Mouse (Mus musculus) megakaryocyte-erythroid progenitor cell, adult 5-6 weeks (primary cell): Measurements from ENCODE around the gene Gm11983. TPM values are rescaled to one million over a fixed set of nuclear protein-coding genes. Genes with fewer than 3 reads are reported as not detected.
"Not testable (repeated sequence)": the region's sequence is repeated elsewhere in the genome, so short reads cannot be mapped to it uniquely, and the experiment has no call there.

Source experiments
- ATAC-seq: replicated peaks from 2 replicates; pipeline ENCODE4 v1.8.0; 2016; ENCODE audit warnings: mild to moderate bottlenecking, inconsistent platforms; ENCODE audit not compliant: severe bottlenecking, poor library complexity, low FRiP score, low TSS enrichment
- total RNA-seq, 2 experiments: library from RNA; stranded (forward) in 1 of 2; stranded (reverse) in 1 of 2; fragments of 200-1000, 215-1000 nt in 1 of 2; fragments of >200 nt in 1 of 2; fragmentation: Nextera tagmentation in 1 of 2; gene quantifications; 2 replicates each; pipeline ENCODE4 v1.2.3; 2014 to 2017

The Gm11983 gene
- total RNA-seq, 2 experiments from 2014 or later = not detected

DNA sequence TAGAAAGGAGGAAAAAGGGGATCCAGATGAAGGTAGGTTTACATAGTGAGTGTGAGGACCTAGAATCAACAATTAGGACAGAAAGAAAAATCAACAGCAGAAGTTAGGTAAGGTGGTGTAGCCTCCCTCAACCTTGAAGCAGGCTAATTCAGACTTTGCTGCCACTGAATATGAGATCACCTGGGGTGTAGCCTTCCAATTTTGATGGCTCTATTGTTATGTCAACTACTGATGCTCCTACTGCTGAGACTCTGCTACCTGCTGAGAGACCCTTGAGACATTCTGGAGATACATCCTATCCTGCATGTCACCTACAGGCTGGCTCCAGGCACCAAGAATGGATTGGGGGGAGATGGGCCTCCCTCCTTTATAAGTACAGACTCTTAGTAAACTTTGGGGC lies 34.6 kb downstream of the Gm11983 start:
- not testable (repeated sequence) for ATAC-seq

DNA sequence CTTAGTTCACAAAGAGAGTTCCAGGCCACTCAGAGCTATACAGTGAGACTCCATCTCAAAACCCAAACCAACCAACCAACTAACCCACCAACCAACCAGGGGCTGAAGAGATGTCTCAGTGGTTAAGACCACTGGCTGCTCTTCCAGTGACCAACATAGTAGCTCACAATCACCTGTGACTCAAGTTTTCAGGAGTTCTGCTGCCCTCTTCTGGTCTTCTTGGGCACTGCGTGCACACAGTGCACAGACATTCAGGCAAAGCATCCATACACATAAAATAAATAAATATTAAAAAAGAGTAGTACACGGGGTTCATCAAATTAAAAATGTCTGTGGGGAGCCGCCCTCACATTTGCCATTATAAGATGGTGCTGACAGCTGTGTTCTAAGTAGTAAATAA lies 46.8 kb downstream of the Gm11983 start:
- ATAC-seq = no peak

Other genes starting within 250 kb of the Gm11983 start
- not detected in 2 replicates for gene Nacad, start 231.6 kb downstream of the Gm11983 start, total RNA-seq (2014; fragmentation: Nextera tagmentation)
- not detected in 2 replicates for gene Nacad, start 231.6 kb downstream of the Gm11983 start, total RNA-seq (2017)
- 113 and 130 TPM in 2 replicates for gene Tbrg4, start 211.6 kb downstream of the Gm11983 start, total RNA-seq (2014; fragmentation: Nextera tagmentation)
- gene Tbrg4, start 211.6 kb downstream of the Gm11983 start, total RNA-seq (2017) = 27.5 and 51.5 TPM in 2 replicates
- gene Wap, start 199.0 kb downstream of the Gm11983 start, total RNA-seq (2014; fragmentation: Nextera tagmentation) = not detected in 2 replicates
- gene Wap, start 199.0 kb downstream of the Gm11983 start, total RNA-seq (2017) = not detected in 2 replicates
- gene Ramp3, start 179.1 kb downstream of the Gm11983 start, total RNA-seq (2014; fragmentation: Nextera tagmentation) = not detected in 2 replicates
- gene Ramp3, start 179.1 kb downstream of the Gm11983 start, total RNA-seq (2017) = not detected in 2 replicates
- gene Adcy1, start 225.8 kb upstream of the Gm11983 start, total RNA-seq (2014; fragmentation: Nextera tagmentation) = not detected in 2 replicates
- not detected in 2 replicates for gene Adcy1, start 225.8 kb upstream of the Gm11983 start, total RNA-seq (2017)